In the genomic region with DNA sequence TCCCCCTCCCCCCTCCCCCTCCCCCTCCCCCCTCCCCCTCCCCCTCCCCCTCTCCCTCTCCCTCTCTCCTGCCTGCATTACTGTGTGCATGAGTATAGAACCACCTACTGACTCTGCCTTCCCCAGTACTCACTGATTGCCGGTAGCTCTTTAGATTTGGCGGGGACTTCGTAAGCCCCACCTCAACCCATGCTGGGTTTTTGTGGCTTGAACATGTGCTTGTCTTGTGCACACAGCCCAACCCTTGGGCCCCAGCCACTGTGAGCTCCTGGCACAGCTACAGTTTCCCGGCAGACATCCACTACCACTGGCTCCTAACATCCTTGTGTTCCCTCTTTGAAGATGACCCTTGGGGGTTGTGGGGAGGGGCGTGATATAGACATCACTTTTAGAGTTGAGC, we compare ENCODE assay signal across 27 mouse cellular contexts.
DNase-seq lines count a peak whose midpoint lies in the region; ATAC-seq and TF ChIP-seq lines count a peak whose summit lies in the region.
"Had no signal": no experiment of that assay in that cellular context is flagged by ENCODE, and none has a peak within 500 bp of the region (broad histone marks: within the 10 kb centered on the region; RNA-seq: fewer than 3 reads in every experiment).

No protein-coding gene starts in this region.

- H3K4me3 ChIP-seq in midbrain, embryonic 11.5 days (ENCODE audit: low read depth, low read length) = no peak overlapping the region
- no peak overlapping the region for H3K4me3 ChIP-seq in midbrain, embryonic 15.5 days
- H3K4me3 ChIP-seq: embryonic facial prominence, embryonic 15.5 days; heart, embryonic 15.5 days; hindbrain, embryonic 15.5 days; limb, embryonic 15.5 days; liver, embryonic 15.5 days; lung, embryonic 15.5 days; megakaryocyte, embryonic 14.5 days; neural tube, embryonic 12.5 days had no signal

- H3K4me2 ChIP-seq in midbrain, embryonic 11.5 days = no peak overlapping the region
- H3K4me2 ChIP-seq in midbrain, embryonic 15.5 days = no peak overlapping the region
- H3K4me2 ChIP-seq: embryonic facial prominence, embryonic 15.5 days; heart, embryonic 15.5 days; hindbrain, embryonic 15.5 days; limb, embryonic 15.5 days; liver, embryonic 15.5 days; lung, embryonic 15.5 days; neural tube, embryonic 12.5 days had no signal

- WGBS in midbrain, embryonic 11.5 days = 61% methylated on average over 5 of the region's 5 CpGs
- WGBS in midbrain, embryonic 15.5 days = 51% methylated on average over 5 of the region's 5 CpGs

- TF ChIP-seq CTCF in brain, embryonic 14.5 days (IDR thresholded peaks at IDR 0.05; ENCODE audit: borderline replicate concordance, extremely low read depth, insufficient read depth, insufficient read length) = no peak

- H3K27ac ChIP-seq in midbrain, embryonic 11.5 days (ENCODE audit: low read depth, low read length) = no peak overlapping the region
- H3K27ac ChIP-seq in midbrain, embryonic 15.5 days = no peak overlapping the region
- H3K27ac ChIP-seq: embryonic facial prominence, embryonic 15.5 days; heart, embryonic 15.5 days; hindbrain, embryonic 15.5 days; limb, embryonic 15.5 days; liver, embryonic 15.5 days; lung, embryonic 15.5 days; neural tube, embryonic 12.5 days had no signal

- no peak overlapping the region for H3K9ac ChIP-seq in midbrain, embryonic 11.5 days (ENCODE audit: low read length)
- H3K9ac ChIP-seq in midbrain, embryonic 15.5 days = no peak overlapping the region
- H3K9ac ChIP-seq: embryonic facial prominence, embryonic 15.5 days; heart, embryonic 15.5 days; hindbrain, embryonic 15.5 days; limb, embryonic 15.5 days; liver, embryonic 15.5 days; lung, embryonic 15.5 days; neural tube, embryonic 12.5 days had no signal

- no peaks in the 10 kb centered on the region for H3K9me3 ChIP-seq in midbrain, embryonic 11.5 days (ENCODE audit: control insufficient read depth, low read length)
- no peaks in the 10 kb centered on the region for H3K9me3 ChIP-seq in midbrain, embryonic 15.5 days
- H3K9me3 ChIP-seq: embryonic facial prominence, embryonic 15.5 days; heart, embryonic 15.5 days; hindbrain, embryonic 15.5 days; limb, embryonic 15.5 days; liver, embryonic 15.5 days; lung, embryonic 15.5 days; neural tube, embryonic 12.5 days had no signal

- no peaks in the 10 kb centered on the region for H3K4me1 ChIP-seq in midbrain, embryonic 11.5 days (ENCODE audit: control insufficient read depth, insufficient read depth, low read length)
- peaks cover 11% of the 10 kb centered on the region; the same call in 1 of the 2 replicates for H3K4me1 ChIP-seq in midbrain, embryonic 15.5 days
- H3K4me1 ChIP-seq: embryonic facial prominence, embryonic 15.5 days; heart, embryonic 15.5 days; hindbrain, embryonic 15.5 days; limb, embryonic 15.5 days; liver, embryonic 15.5 days; lung, embryonic 15.5 days; megakaryocyte, embryonic 14.5 days had no signal

- intact Hi-C loops in gastrocnemius, postnatal 14 days (cut with DNase I; ENCODE audit: low total_unique reads) = no loop called here

- no peak for TF ChIP-seq POLR2A in brain, embryonic 14.5 days (IDR thresholded peaks at IDR 0.05; ENCODE audit: borderline replicate concordance, extremely low read depth, insufficient read depth, insufficient read length, poor library complexity, severe bottlenecking)

- no peaks in the 10 kb centered on the region for H3K27me3 ChIP-seq in midbrain, embryonic 11.5 days (ENCODE audit: control insufficient read depth, insufficient read depth, low read length)
- no peaks in the 10 kb centered on the region for H3K27me3 ChIP-seq in midbrain, embryonic 15.5 days (replicated peaks)
- H3K27me3 ChIP-seq: embryonic facial prominence, embryonic 15.5 days; heart, embryonic 15.5 days; hindbrain, embryonic 15.5 days; limb, embryonic 15.5 days; liver, embryonic 15.5 days; lung, embryonic 15.5 days; megakaryocyte, embryonic 14.5 days; neural tube, embryonic 12.5 days had no signal

- peak; percentile 22 to 48 for DNase-seq in cerebellum, postnatal 10 days
- DNase-seq in gastrocnemius, postnatal 14 days = peak; percentile 5
- DNase-seq in gastrocnemius, postnatal 25 days = no peak
- peak; percentile 80 for DNase-seq in midbrain, embryonic 11.5 days (ENCODE audit: low spot score, missing footprints)
- peak; percentile 60 for DNase-seq in brain, embryonic 14.5 days (ENCODE audit: low read depth)
- no peak for DNase-seq in urinary bladder, adult 2 months (ENCODE audit: low spot score)
- DNase-seq: adrenal gland, adult 2 months; cerebellum, adult 18-20 months; cerebellum, postnatal 25 days; gastrocnemius, postnatal 36 days; heart, postnatal 36 days; kidney, adult 9 months; kidney, postnatal 36 days; lung, postnatal 36 days; retina, postnatal 1 day; thymus, postnatal 25 days had no signal

- no peak for ATAC-seq in cerebellum, adult (ENCODE audit: insufficient number of reproducible peaks, low FRiP score, low TSS enrichment)
- no peak for ATAC-seq in midbrain, embryonic 11.5 days (ENCODE audit: low FRiP score)
- ATAC-seq in midbrain, embryonic 15.5 days (replicated peaks) = no peak
- ATAC-seq: intestine, embryonic 16.5 days had no signal

- H3K36me3 ChIP-seq in midbrain, embryonic 11.5 days (ENCODE audit: control insufficient read depth, insufficient read depth, low read length) = no peaks in the 10 kb centered on the region
- H3K36me3 ChIP-seq in midbrain, embryonic 15.5 days (replicated peaks) = no peaks in the 10 kb centered on the region
- H3K36me3 ChIP-seq: embryonic facial prominence, embryonic 15.5 days; heart, embryonic 15.5 days; hindbrain, embryonic 15.5 days; limb, embryonic 15.5 days; liver, embryonic 15.5 days; lung, embryonic 15.5 days; neural tube, embryonic 12.5 days had no signal

Comparison
In these comparisons a context has a peak if more than half of its experiments do, and no peak if none do; other contexts are left out.
1. DNase-seq: peak in cerebellum, postnatal 10 days (2 of 2), gastrocnemius, postnatal 14 days (single experiment), midbrain, embryonic 11.5 days (single experiment) and brain, embryonic 14.5 days (single experiment); none in gastrocnemius, postnatal 25 days (single experiment) and urinary bladder, adult 2 months (single experiment).